Mouse (Mus musculus) urinary bladder, postnatal 4 days (tissue): ENCODE measurements around the gene Tmem190.
"Not testable (repeated sequence)": the region's sequence is repeated elsewhere in the genome, so short reads cannot be mapped to it uniquely, and the experiment has no call there.

Source experiments
- DNase-seq, 2 experiments: peaks; one replicate each; pipeline ENCODE4 v3.0.0; 2021 to 2022; ENCODE audit warnings: low spot score in 2 of 2

Tmem190 gene

DNA sequence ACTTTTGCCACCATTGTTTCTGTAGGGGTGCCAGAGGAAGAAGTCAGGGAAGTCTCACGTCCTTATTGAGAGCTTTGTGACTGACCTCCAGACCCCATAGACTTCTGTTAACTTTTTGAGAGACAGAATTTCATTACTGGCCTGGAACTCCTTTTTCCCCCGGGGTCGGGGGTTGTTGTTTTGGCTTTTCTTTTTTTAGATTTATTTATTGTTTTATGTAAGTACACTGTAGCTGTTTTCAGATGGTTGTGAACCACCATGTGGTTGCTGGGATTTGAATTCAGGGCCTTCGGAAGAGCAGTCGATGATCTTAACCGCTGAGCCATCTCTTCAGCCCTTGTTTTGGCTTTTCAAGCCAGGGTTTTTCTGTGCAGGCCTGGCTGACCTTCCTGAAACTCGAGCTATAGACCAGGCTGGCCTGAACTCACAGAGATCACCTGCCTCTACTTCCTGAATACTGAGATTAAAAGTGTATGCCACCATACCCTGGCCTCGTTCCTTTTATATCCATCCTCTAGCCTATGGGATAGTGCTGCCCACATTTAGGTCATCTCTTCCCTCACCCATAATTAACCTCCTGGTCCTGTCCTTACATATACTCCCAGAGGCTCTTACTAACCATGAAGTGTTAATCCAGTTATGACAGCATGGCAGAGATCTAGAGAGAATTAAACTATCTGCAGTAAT is 30.5 kb downstream of the Tmem190 start:
- no peak for DNase-seq

DNA sequence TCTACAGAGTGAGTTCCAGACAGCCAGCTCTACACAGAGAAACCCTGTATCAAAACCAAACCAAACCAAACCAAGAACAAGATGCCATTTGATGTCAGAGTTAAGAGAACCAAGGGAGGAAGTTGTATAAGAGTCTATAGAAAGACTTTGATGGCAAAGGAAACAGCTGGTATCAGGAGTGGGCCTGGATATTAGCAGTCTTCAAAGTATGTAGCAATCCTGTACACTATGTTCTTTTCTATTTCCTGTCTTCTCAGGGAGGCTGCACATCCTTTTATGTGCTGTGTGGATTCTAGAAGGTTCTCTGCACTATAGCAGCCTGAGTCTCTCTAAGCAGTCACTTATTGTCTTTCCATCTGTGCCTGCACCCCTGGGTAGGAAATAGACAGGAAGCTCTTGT is 33.8 kb downstream of the Tmem190 start:
- no peak for DNase-seq

DNA sequence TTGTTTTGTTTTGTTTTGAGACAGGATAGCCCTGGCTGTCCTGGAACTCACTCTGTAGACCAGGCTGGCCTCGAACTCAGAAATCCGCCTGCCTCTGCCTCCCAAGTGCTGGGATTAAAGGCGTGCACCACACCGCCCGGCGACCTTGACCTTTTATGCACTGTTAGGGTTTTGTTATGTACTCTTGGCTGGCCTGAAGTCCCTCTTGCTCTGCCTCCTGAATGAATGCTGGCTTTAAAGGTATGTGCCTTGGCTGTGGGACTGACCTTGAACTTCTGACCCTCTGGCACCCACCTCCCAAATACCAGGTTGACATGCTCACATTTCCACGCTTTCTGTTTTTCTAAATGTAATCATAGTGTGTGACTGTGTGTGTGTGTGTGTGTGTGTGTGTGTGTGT is 38.2 kb downstream of the Tmem190 start:
- DNase-seq, result not testable (repeated sequence)

- DNase-seq, result no peak
These were observed 39.0 kb downstream of the Tmem190 start for GRCm38 (mm10) chr7:4821690-4822089.

DNA sequence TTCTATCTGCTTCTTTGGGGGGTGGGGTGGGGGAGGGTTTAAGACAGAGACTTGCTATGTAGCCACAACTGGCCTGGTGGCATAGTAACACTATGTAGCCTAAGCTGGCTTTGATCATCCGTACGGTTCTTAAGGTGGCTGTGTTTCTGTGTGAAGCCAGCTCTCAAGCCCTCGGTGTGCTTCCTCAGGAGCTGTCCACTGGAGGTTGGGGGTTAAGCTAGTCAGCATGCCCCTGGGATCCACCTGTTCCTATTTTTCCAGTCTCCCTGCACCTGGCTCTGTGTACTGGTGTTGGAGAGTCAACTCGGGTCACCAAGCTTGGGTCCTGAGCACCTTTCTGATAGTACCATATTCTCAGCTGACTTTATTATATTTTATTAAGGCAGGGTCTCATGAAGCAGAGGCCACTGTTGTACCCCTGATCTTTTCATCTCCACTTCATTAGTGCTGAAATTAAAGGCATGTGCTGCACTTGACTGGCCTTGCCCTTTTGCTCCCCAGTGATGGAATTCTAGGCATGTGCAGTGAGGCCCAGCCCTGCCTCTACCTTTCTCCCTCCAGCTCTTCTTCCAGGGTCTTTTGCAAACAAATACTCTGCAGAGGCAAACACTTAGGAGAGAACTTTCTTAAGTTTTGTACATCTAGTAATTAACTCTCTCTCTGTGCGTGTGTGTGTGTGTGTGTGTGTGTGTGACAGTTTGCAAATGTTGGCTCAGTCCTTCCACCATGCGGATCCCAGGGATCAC is 39.6 kb downstream of the Tmem190 start:
- no peak for DNase-seq

- DNase-seq, result no peak
These were observed 42.6 kb downstream of the Tmem190 start for GRCm38 (mm10) chr7:4825365-4825764.

DNA sequence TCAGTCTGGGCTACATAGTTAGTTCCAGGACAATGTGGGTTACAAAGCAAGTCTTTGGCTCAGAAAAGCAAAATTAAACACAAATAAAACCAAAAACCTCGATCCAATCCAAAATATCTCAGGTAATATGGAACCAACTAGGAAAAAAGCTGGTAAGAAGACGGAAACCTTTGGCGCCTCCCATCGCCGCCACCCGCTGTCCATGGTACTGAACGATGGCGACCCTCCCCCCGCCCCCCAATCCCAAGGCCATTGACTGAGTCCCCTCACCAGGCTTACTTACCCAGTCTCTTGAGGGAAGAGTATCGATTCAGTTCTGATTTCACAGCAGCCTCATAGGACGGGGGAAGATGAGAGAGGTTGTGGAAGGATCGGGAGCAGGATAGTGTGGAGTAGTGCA is 47.7 kb downstream of the Tmem190 start:
- DNase-seq, result no peak
